Mouse (Mus musculus) brown adipose tissue, adult 24 weeks (tissue): ENCODE data around the gene Pdrg1. TPM values are rescaled to one million over a fixed set of nuclear protein-coding genes. Genes with fewer than 3 reads are reported as not detected.

Experiments
- H3K27ac ChIP-seq: fragments of 200-500 bp; replicated peaks from 2 replicates; pipeline ENCODE4 v1.5.1; 2012; ENCODE audit warnings: low read depth, mild to moderate bottlenecking, low read length
- H3K4me1 ChIP-seq: fragments of 200-500 bp; 2 replicates; pipeline ENCODE4 v1.6.1; 2012; ENCODE audit warnings: low read length, mixed read lengths; ENCODE audit not compliant: control insufficient read depth, insufficient read depth, insufficient read length
- H3K4me3 ChIP-seq: fragments of 200-500 bp; 2 replicates; pipeline ENCODE4 v1.5.1; 2012; ENCODE audit warnings: low read depth, mild to moderate bottlenecking, low read length, moderate library complexity; ENCODE audit not compliant: insufficient read depth
- polyA plus RNA-seq: library from polyadenylated mRNA; stranded (reverse); fragments of >200 nt; gene quantifications from 2 replicates; pipeline ENCODE4 v1.2.4, GENCODE M21; 2012; ENCODE audit not compliant: missing spikeins, insufficient read depth, insufficient read length

Pdrg1 gene
- polyA plus RNA-seq = 77.4 and 100 TPM in 2 replicates

GRCm38 (mm10) chr2:153014758-153015593 is at the start of gene Pdrg1:
Gene Pdrg1 (minus strand): TSS chr2:153015427.
- no peaks in the 10 kb centered on the region for H3K4me1 ChIP-seq
- peak within 1 kb of the TSS; percentile 87 for H3K4me3 ChIP-seq
- H3K27ac ChIP-seq = peak within 1 kb of the TSS; percentile 66

GRCm38 (mm10) chr2:153064190-153064970 is 49.2 kb upstream of the Pdrg1 start:
- peak overlapping the region; percentile 2; the same call in 1 of the 2 replicates for H3K4me3 ChIP-seq
- H3K27ac ChIP-seq = peak overlapping the region; percentile 35
- 0 out of 2 replicates have a peak, but pooled peaks cover 6% of the 10 kb centered on the region for H3K4me1 ChIP-seq

DNA sequence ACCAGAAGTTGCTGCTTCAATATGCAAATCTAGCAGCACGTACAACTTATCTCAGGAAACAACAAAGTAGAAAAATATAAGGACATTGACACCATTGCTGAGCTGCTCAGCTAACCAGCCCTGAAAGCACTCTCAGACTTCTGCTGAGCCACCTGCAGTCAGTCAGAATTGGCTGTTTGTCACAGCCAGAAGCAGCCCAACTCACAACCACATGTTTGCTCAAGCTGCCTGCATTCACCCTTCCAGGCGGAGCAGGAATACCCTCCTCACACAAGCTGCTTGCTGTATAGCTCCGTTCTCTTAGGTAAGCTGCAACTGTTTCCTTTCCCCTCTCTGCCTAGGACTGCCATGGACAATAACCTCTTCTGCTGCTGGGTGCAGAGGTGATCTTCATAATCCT is 48.2 kb upstream of the Pdrg1 start:
- Histone ChIP-seq H3K4me1 (0 out of 2 replicates have a peak, but pooled peaks cover 6% of the 10 kb centered on the region), H3K4me3 (no peak overlapping the region), H3K27ac (0 out of 2 replicates have a peak overlapping the region, but pooled peaks have one; percentile 3)

DNA sequence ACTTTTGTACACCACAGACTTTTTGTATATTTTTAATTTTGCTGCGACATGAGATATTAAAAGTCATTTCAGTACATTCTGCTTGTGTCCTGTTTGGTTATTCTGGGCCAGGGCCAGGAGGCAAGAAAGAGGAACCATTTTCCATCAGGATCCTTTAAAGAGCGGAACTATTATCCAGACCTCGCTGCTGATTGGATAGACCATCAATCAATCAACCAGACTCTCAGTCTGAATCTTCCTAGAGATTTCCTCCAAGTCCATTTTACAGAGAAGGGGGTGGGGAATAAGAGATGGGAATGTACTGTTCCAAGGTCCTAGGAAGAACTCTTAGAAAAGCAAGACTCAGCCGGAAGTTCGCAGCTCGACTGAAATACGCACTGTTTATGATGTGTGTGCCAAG is 45.0 kb upstream of the Pdrg1 start:
- Histone ChIP-seq H3K4me3 (no peak overlapping the region), H3K27ac (no peak overlapping the region), H3K4me1 (0 out of 2 replicates have a peak, but pooled peaks cover 3% of the 10 kb centered on the region)

GRCm38 (mm10) chr2:153058365-153058764 is 43.1 kb upstream of the Pdrg1 start:
- Histone ChIP-seq H3K4me3 (no peak overlapping the region), H3K27ac (no peak overlapping the region), H3K4me1 (no peaks in the 10 kb centered on the region)

DNA sequence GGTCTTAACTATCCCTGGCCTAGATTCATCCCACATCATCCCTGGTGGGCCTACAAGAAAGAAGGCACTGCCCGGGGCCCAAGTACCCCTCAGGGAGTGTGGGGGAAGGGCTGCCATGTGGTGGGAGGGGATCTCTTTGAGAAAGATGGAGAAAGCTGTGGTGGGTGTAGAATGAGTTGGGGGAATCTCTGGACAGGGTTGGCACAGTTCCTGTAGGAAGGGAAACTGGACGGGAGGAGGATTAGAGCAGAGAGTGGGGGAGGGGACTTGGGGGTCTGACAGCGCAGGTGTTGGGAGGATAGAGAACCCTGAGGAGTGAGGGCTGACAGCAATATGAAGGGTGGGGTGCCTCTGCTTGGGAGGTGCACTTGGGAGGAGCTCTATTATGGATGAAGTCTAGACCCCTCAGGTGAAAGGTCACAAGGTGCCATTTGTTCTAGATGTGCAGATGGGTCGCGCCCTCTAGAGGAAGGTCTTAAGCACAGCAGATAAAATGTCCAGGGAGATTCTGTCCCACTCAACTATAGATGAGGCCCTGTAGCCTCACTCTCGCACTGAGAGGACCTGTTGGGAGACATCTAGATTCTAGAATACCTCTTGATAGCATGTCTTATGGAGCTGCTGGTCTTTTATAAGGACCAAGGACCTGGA is 40.2 kb upstream of the Pdrg1 start:
- no peaks in the 10 kb centered on the region for H3K4me1 ChIP-seq
- H3K27ac ChIP-seq = no peak overlapping the region
- no peak overlapping the region for H3K4me3 ChIP-seq

DNA sequence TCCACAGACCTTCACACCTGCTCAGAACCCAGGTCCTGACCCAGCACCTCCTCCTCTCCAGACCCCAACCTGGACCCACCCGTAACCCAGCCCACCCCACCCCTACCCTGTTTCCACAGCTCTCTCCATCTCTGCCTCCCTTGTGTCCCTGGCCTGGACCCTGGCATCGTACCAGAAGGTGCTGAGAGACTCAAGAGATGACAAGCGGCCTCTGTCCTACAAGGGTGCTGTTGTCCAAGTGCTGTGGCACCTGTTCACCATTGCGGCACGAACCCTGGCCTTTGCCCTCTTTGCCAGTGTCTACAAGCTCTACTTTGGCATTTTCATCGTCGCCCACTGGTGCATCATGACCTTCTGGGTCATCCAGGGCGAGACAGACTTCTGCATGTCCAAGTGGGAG is 38.7 kb upstream of the Pdrg1 start:
- no peaks in the 10 kb centered on the region for H3K4me1 ChIP-seq
- no peak overlapping the region for H3K27ac ChIP-seq
- no peak overlapping the region for H3K4me3 ChIP-seq

DNA sequence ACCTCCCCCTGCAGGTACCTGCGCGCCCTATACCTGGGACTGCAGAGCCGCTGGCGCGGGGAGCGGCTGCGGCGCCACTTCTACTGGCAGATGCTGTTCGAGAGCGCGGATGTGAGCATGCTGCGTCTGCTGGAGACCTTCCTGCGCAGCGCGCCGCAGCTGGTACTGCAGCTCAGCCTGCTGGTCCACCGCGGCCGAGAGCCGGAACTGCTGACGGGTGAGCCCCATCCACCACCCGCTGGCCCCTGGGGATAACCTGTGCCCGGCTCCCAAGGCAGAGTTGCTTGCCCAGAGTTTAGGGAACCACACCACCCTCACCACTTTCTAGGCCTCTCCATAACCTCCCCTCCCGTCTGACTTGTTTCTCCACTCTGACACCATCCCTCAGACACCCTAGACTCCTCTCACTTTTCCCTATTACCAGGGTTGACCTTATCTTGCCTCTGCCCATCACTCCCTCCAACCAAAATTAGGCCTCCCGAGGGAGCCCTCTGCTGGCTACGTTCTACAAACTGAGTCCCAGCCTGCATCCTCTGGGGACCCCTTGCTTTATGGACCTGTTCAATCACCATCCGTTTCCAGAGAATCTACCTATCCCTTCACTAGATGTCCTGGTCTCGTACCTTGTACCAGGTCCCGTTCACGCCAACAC is 37.6 kb upstream of the Pdrg1 start:
- no peaks in the 10 kb centered on the region for H3K4me1 ChIP-seq
- no peak overlapping the region for H3K4me3 ChIP-seq
- no peak overlapping the region for H3K27ac ChIP-seq

DNA sequence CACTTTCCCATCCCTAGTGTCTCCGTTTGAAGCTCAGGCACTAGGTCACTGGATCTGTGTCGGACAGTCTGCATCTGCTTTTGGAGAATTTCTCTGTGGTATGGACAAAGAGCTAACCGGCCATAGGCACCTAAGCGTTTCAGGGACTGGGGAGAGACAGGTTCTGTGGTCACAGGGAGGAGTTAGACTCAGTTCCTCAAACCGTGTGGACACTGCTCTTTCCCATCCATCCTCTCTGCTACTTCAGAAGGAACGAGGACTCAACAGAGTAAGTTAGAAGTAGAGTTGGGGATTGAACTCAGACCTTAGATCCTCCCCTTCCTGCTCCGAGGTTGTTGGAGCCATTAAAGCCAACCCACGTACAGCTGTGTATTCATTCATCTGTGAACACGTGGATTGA is 36.3 kb upstream of the Pdrg1 start:
- H3K4me1 ChIP-seq = no peaks in the 10 kb centered on the region
- no peak overlapping the region for H3K4me3 ChIP-seq

GRCm38 (mm10) chr2:153051095-153051494 is 35.9 kb upstream of the Pdrg1 start:
- H3K27ac ChIP-seq = no peak overlapping the region
- H3K4me3 ChIP-seq = no peak overlapping the region
- H3K4me1 ChIP-seq = no peaks in the 10 kb centered on the region

More for the DNA sequence above, 36.3 kb upstream of the Pdrg1 start:
- no peak overlapping the region for H3K27ac ChIP-seq

DNA sequence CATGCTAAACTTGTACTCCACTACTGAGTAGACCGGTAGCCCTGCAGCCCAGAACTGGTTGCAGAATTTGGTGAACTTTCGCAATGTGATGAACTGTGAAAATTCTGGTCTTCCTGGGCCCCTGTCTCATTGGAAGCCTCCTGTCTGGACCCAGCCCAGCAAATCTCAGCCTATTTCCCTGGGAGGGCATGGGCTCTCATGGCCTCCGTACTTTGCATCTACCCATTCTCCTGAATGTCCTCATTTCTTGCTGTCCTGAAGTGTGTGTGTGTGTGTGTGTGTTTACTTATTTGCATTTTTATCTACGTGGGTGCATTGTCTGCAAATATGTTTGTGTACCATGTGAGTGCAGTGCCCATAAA is 34.8 kb upstream of the Pdrg1 start:
- Histone ChIP-seq H3K4me3 (no peak overlapping the region), H3K4me1 (no peaks in the 10 kb centered on the region), H3K27ac (no peak overlapping the region)

DNA sequence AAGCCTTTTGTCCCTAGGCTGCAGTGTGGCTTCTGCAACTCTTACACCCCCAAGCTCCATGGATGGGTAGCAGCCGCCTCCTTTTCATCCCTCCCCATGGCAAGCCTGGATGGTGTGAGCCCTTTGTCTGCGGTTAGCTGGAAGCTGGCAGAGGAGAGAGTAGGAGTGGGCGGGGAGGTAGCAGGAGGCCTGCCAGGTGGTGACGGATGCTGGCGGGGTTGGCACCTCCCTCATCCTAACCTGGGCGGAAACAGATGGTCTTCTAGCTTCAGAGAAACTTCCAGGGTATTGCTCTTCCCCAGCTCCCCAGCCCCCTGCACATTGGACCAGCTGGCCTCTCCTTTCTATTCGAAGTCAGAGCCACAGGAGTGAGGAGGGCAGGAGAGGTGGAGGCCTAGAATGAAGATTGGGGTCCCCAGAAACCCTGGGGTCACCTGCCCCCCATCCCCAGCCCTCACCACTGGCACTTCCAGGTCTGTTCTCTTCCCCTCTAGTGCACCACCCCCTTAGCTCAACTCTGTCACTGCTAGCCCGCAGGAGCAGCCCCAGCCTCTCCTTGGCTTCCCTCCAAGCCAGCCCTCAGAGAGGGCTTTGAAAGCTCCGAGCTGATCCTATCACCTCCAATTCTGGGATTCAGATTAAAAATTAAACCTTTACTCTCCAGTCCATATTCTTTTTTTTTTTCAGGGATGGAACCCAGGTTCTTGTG is 34.2 kb upstream of the Pdrg1 start:
- Histone ChIP-seq H3K27ac (no peak overlapping the region), H3K4me3 (no peak overlapping the region), H3K4me1 (no peaks in the 10 kb centered on the region)

DNA sequence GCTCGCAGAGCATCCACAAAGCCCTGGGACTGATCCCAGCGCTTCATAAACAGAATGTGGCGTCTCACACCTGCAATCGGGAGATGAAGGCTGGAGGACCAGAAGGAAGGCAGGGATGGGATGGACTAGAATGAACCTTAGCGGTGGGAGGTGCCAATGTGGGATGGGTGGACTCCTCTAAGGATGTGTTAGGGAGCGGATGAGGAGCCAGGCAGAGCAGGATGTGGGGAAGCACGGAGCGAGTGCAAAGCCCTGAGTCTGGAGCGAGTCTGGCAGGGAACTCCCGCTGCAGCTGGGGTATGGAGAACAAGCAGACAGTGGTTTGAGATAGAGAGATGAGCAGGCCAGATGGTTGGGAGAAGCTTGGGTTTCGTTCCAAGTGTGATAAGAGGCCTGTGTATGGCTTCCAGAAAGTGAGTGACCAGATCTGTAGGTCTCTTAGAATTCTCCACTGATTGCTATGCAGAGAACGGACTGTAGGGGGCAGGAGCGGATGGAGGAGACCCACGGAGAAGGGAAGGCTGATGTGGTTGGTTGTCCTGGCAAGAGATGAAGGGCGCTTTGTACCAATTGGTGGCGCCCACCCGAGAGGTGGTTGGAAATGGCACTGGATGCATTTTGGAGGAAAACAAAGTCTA is 32.7 kb upstream of the Pdrg1 start:
- H3K27ac ChIP-seq = no peak overlapping the region
- no peak overlapping the region for H3K4me3 ChIP-seq
- H3K4me1 ChIP-seq = no peaks in the 10 kb centered on the region

- Histone ChIP-seq H3K4me1 (no peaks in the 10 kb centered on the region), H3K27ac (no peak overlapping the region), H3K4me3 (no peak overlapping the region)
Measured at GRCm38 (mm10) chr2:153045884-153046299, 30.7 kb upstream of the Pdrg1 start.
